Comparison of ENCODE assay signal across 10 mouse cellular contexts in genomic region chr5:90383080-90383479, GRCm38 (mm10). TPM values are rescaled to one million over a fixed set of nuclear protein-coding genes. Genes with fewer than 3 reads are reported as not detected.
DNase-seq lines count a peak whose midpoint lies in the region; ATAC-seq and TF ChIP-seq lines count a peak whose summit lies in the region.
"Had no signal": no experiment of that assay in that cellular context is flagged by ENCODE, and none has a peak within 500 bp of the region (broad histone marks: within the 10 kb centered on the region; RNA-seq: fewer than 3 reads in every experiment).

No protein-coding gene starts in this region.

- H3K9me3 ChIP-seq in midbrain, postnatal 0 days (ENCODE audit: low read length): no peaks in the 10 kb centered on the region
- H3K9me3 ChIP-seq in midbrain, embryonic 14.5 days (ENCODE audit: control insufficient read depth, low read length): 0 out of 2 replicates have a peak, but pooled peaks cover 3% of the 10 kb centered on the region
- H3K9me3 ChIP-seq in liver, postnatal 0 days (ENCODE audit: low read length): no peaks in the 10 kb centered on the region
- H3K9me3 ChIP-seq: heart, embryonic 13.5 days had no signal

- ATAC-seq in midbrain, postnatal 0 days (ENCODE audit: low FRiP score): no peak
- ATAC-seq in midbrain, embryonic 14.5 days (ENCODE audit: low FRiP score, low TSS enrichment): no peak
- ATAC-seq in activated CD4-positive, CD25-positive, alpha-beta regulatory T cell, adult 4 months: peak; percentile 61
- ATAC-seq in liver, postnatal 0 days: no peak

- H3K9ac ChIP-seq in midbrain, postnatal 0 days (replicated peaks; ENCODE audit: low read length, poor library complexity, severe bottlenecking): no peak overlapping the region
- H3K9ac ChIP-seq in midbrain, embryonic 14.5 days (replicated peaks; ENCODE audit: low read length): no peak overlapping the region
- no peak overlapping the region for H3K9ac ChIP-seq in liver, postnatal 0 days (replicated peaks)
- H3K9ac ChIP-seq: heart, embryonic 13.5 days had no signal

- TF ChIP-seq CTCF in midbrain, postnatal 0 days (IDR thresholded peaks at IDR 0.05): 0 out of 2 replicates have a peak, but pooled peaks have one; percentile 10
- peak; percentile 57 for TF ChIP-seq CTCF in liver, postnatal 0 days (IDR thresholded peaks at IDR 0.05; ENCODE audit: low read depth)

- no peak for TF ChIP-seq EP300 in liver, postnatal 0 days (IDR thresholded peaks at IDR 0.05; ENCODE audit: low read depth)

- no peaks in the 10 kb centered on the region for H3K4me1 ChIP-seq in midbrain, postnatal 0 days (ENCODE audit: insufficient read depth, low read length)
- H3K4me1 ChIP-seq in midbrain, embryonic 14.5 days (ENCODE audit: control insufficient read depth, insufficient read depth, low read length): no peaks in the 10 kb centered on the region
- H3K4me1 ChIP-seq in liver, postnatal 0 days (ENCODE audit: insufficient read depth): 0 out of 2 replicates have a peak, but pooled peaks cover 2% of the 10 kb centered on the region
- H3K4me1 ChIP-seq: heart, embryonic 13.5 days had no signal

- H3K27me3 ChIP-seq in midbrain, postnatal 0 days (ENCODE audit: insufficient read depth, low read length): no peaks in the 10 kb centered on the region
- H3K27me3 ChIP-seq in midbrain, embryonic 14.5 days (ENCODE audit: control insufficient read depth, insufficient read depth, low read length): no peaks in the 10 kb centered on the region
- no peaks in the 10 kb centered on the region for H3K27me3 ChIP-seq in liver, postnatal 0 days (ENCODE audit: insufficient read depth, low read length)
- H3K27me3 ChIP-seq: heart, embryonic 13.5 days had no signal

- intact Hi-C loops in left cerebral cortex, postnatal 36 days (cut with DNase I): no loop called here

- no peak overlapping the region for H3K4me2 ChIP-seq in midbrain, postnatal 0 days (ENCODE audit: low read depth, low read length, poor library complexity, severe bottlenecking)
- H3K4me2 ChIP-seq in midbrain, embryonic 14.5 days (ENCODE audit: low read length): no peak overlapping the region
- no peak overlapping the region for H3K4me2 ChIP-seq in liver, postnatal 0 days (ENCODE audit: low read depth, low read length)
- H3K4me2 ChIP-seq: heart, embryonic 13.5 days had no signal

- H3K27ac ChIP-seq in midbrain, postnatal 0 days (ENCODE audit: low read depth, low read length): no peak overlapping the region
- H3K27ac ChIP-seq in midbrain, embryonic 14.5 days (replicated peaks; ENCODE audit: low read depth, low read length): no peak overlapping the region
- no peak overlapping the region for H3K27ac ChIP-seq in liver, postnatal 0 days (ENCODE audit: low read depth)
- H3K27ac ChIP-seq: heart, embryonic 13.5 days had no signal

- no peak for DNase-seq in midbrain, postnatal 0 days (ENCODE audit: low spot score)
- no peak for DNase-seq in midbrain, embryonic 14.5 days
- DNase-seq in liver, postnatal 0 days: no peak
- DNase-seq in thymus, postnatal 36 days: peak; percentile 7 to 30
- DNase-seq in left cerebral cortex, postnatal 36 days (ENCODE audit: low spot score in 2 of 2): no peak
- no peak for DNase-seq in heart, adult 11 months
- DNase-seq in cerebellum, adult 9-10 months: no peak
- DNase-seq: right cerebral cortex, adult 18-20 months had no signal

- no peaks in the 10 kb centered on the region for H3K36me3 ChIP-seq in midbrain, postnatal 0 days (ENCODE audit: insufficient read depth, low read length)
- H3K36me3 ChIP-seq in midbrain, embryonic 14.5 days (ENCODE audit: control insufficient read depth, insufficient read depth, low read length): no peaks in the 10 kb centered on the region
- H3K36me3 ChIP-seq in liver, postnatal 0 days (replicated peaks; ENCODE audit: insufficient read depth, low read length): no peaks in the 10 kb centered on the region
- H3K36me3 ChIP-seq: heart, embryonic 13.5 days had no signal

- WGBS in midbrain, postnatal 0 days: 37% methylated on average over 1 of the region's 1 CpGs
- WGBS in midbrain, embryonic 14.5 days: 66% methylated on average over 1 of the region's 1 CpGs
- 35% methylated on average over 1 of the region's 1 CpGs for WGBS in liver, postnatal 0 days (ENCODE audit: insufficient replicate concordance)

- no peak overlapping the region for H3K4me3 ChIP-seq in midbrain, postnatal 0 days (ENCODE audit: low read depth, low read length)
- no peak overlapping the region for H3K4me3 ChIP-seq in midbrain, embryonic 14.5 days (replicated peaks; ENCODE audit: low read depth, low read length)
- no peak overlapping the region for H3K4me3 ChIP-seq in liver, postnatal 0 days (ENCODE audit: low read depth, low read length)
- H3K4me3 ChIP-seq: heart, embryonic 13.5 days had no signal

RNA-seq across cellular contexts. Expression of gene Gm9958, which starts 16.1 kb away (rescaled TPM):
- total RNA-seq in midbrain, postnatal 0 days (2014; rRNA removed): 1.1 TPM in 2 replicates
- polyA plus RNA-seq in midbrain, postnatal 0 days (2015; fragmentation: Nextera tagmentation; extraction: Ambion mirVana): 1.0 and 1.1 TPM in 2 replicates
- polyA plus RNA-seq in midbrain, embryonic 14.5 days (2014; fragmentation: Nextera tagmentation; extraction: Ambion mirVana): 4.9 and 5.3 TPM in 2 replicates
- polyA plus RNA-seq in activated CD4-positive, CD25-positive, alpha-beta regulatory T cell, adult 4 months (2017; shearing (Covaris generic)): 1 to 10 TPM in 1 of 2 experiments, under 1 TPM in 1; 0.61 to 7.6 TPM
- polyA plus RNA-seq in liver, postnatal 0 days (2015; fragmentation: Nextera tagmentation; extraction: Ambion mirVana): 2.4 and 2.8 TPM in 2 replicates
- total RNA-seq in left cerebral cortex, postnatal 36 days (2021): 1 to 10 TPM in 1 of 2 experiments, under 1 TPM in 1; 0.74 to 2.4 TPM

RNA-seq across cellular contexts. Expression of gene Ankrd17, which starts 16.7 kb away (rescaled TPM):
- 61.1 and 75.3 TPM in 2 replicates for total RNA-seq in midbrain, postnatal 0 days (2014; rRNA removed)
- polyA plus RNA-seq in midbrain, postnatal 0 days (2015; fragmentation: Nextera tagmentation; extraction: Ambion mirVana): 20.6 and 23.6 TPM in 2 replicates
- polyA plus RNA-seq in midbrain, embryonic 14.5 days (2014; fragmentation: Nextera tagmentation; extraction: Ambion mirVana): 34.8 and 39.2 TPM in 2 replicates
- 10 to 100 TPM; 41.9 to 48.9 TPM for polyA plus RNA-seq in activated CD4-positive, CD25-positive, alpha-beta regulatory T cell, adult 4 months (2017; shearing (Covaris generic))
- polyA plus RNA-seq in liver, postnatal 0 days (2015; fragmentation: Nextera tagmentation; extraction: Ambion mirVana): 9.3 and 10.8 TPM in 2 replicates
- total RNA-seq in left cerebral cortex, postnatal 36 days (2021): 100 to 1,000 TPM in 1 of 2 experiments, 10 to 100 TPM in 1; 99.3 to 127 TPM

Comparison
In these comparisons a context has a peak if more than half of its experiments do, and no peak if none do; other contexts are left out.
1. DNase-seq: peak in thymus, postnatal 36 days (2 of 2); none in midbrain, postnatal 0 days (single experiment), midbrain, embryonic 14.5 days (single experiment), liver, postnatal 0 days (single experiment), left cerebral cortex, postnatal 36 days (0 of 2), heart, adult 11 months (single experiment) and cerebellum, adult 9-10 months (single experiment).